Mouse (Mus musculus) kidney, adult 2 months (tissue): ENCODE measurements around the gene Ppp6r2.

Source experiments
- CTCF ChIP-seq: fragments of 200-500 bp; conservative IDR thresholded peaks from 2 replicates; pipeline ENCODE4 v1.5.1; 2011; ENCODE audit warnings: low read depth, mild to moderate bottlenecking, control low read depth, low read length, moderate library complexity, mixed read lengths; ENCODE audit not compliant: insufficient read depth, insufficient read length
- POLR2A ChIP-seq: fragments of 200-500 bp; IDR thresholded peaks from one replicate; pipeline ENCODE4 v1.6.1; 2011; ENCODE audit warnings: low read depth, low read length, control low read depth

DNA sequence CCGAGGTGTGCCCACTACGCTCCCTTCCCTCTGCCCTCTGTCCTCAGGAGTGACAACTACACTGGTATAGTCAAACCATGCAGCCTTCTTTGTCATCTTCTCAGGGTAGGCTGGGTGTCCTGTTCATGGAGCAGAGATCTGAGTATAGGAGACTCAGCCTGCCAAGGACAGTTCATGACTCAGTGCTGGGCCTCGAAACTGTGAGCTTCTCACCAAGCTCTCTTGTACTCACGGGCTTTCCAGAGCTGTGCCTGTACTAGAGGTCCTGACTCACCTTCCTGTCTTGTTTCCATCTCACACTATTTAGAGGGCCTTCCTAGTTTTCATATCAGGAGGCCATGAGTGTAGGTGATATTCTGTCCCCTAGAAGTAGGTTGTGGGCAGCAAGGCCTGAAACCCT, 66.0 kb downstream of the Ppp6r2 start:
- TF ChIP-seq CTCF, result no peak
- TF ChIP-seq POLR2A, result no peak
